Mouse (Mus musculus): ENCODE measurements around the gene Olfr384.
"Not testable (repeated sequence)": the region's sequence is repeated elsewhere in the genome, so short reads cannot be mapped to it uniquely, and the experiment has no call there.

Olfr384 gene

GRCm38 (mm10) chr11:73598294-73598693 is at the start of gene Olfr384:
TSS of gene Olfr384 (plus strand) at chr11:73598594.
- DNase-seq (ENCODE audit: low spot score) = no peak

GRCm38 (mm10) chr11:73579871-73580270 is 18.5 kb upstream of the Olfr384 start:
- DNase-seq (ENCODE audit: low spot score) = no peak

- not testable (repeated sequence) for DNase-seq (ENCODE audit: low spot score)
Measured at GRCm38 (mm10) chr11:73583188-73583587, 15.2 kb upstream of the Olfr384 start.

GRCm38 (mm10) chr11:73592908-73593307 is 5.5 kb upstream of the Olfr384 start, which contains the start of gene Olfr385:
TSS of gene Olfr385 (minus strand) at chr11:73593008.
- DNase-seq (ENCODE audit: low spot score) = no peak
